Mouse (Mus musculus) midbrain, embryonic 10.5 days (tissue): ENCODE results near the gene Sh3d19. TPM values are rescaled to one million over a fixed set of nuclear protein-coding genes. Genes with fewer than 3 reads are reported as not detected.
A peak's percentile ranks its signal among the peaks of the same experiment; 100 is the strongest.

ENCODE experiments used
- DNase-seq: peaks from one replicate; pipeline ENCODE4 v3.0.0-alpha.2; 2017; ENCODE audit warnings: low spot score
- H3K27ac ChIP-seq: fragments of 300-500 bp; sonication (generic); replicated peaks from 2 replicates; pipeline ENCODE4 v1.5.1; 2016; ENCODE audit warnings: mild to moderate bottlenecking
- H3K27me3 ChIP-seq: fragments of 300-500 bp; sonication (generic); 2 replicates; pipeline ENCODE4 v1.6.1; 2016; ENCODE audit warnings: low read depth, mild to moderate bottlenecking; ENCODE audit not compliant: poor library complexity, severe bottlenecking
- H3K36me3 ChIP-seq: fragments of 300-500 bp; sonication (generic); 2 replicates; pipeline ENCODE4 v1.6.1; 2016; ENCODE audit warnings: mild to moderate bottlenecking, moderate library complexity
- H3K4me1 ChIP-seq: fragments of 300-500 bp; sonication (generic); 2 replicates; pipeline ENCODE4 v1.6.1; 2016
- H3K4me3 ChIP-seq: fragments of 300-500 bp; sonication (generic); 2 replicates; pipeline ENCODE4 v1.5.1; 2016; ENCODE audit warnings: mild to moderate bottlenecking, moderate library complexity
- H3K9me3 ChIP-seq: fragments of 300-500 bp; sonication (generic); replicated peaks from 2 replicates; pipeline ENCODE4 v1.6.1; 2016; ENCODE audit warnings: mild to moderate bottlenecking
- WGBS: fragments of 180-500 bp; shearing (Covaris S2); methylation state at CpG from one replicate; pipeline ENCODE4 v1.1.7; 2016; 5-methylcytosine and 5-hydroxymethylcytosine counted together
- polyA plus RNA-seq: library from polyadenylated mRNA; unstranded; fragments of >200 nt; fragmentation: Nextera tagmentation; extraction: Ambion mirVana; gene quantifications from 2 replicates; pipeline ENCODE4 v1.2.1, GENCODE M21; 2016

Sh3d19 gene
- polyA plus RNA-seq, 1 experiment from 2014 or later, result 6.8 TPM

DNA sequence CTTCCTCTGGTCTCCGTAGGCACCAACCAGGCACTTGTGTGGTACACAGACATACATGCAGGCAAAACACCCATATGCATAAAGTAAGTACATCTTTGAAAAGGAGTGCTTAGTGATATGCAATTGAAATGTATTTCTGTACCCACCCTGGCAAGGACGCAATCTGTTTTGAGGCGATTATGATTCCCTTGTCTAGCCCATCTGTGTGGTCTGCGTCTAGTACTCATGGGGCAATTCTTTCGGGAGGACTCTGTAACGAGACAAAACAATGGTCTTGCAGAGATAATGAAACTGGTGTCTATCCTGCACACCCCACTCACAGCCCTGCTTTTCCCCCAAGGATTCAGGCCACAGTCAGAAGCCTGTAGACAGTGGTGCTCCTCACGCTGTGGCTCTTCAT, 141.9 kb downstream of the Sh3d19 start:
- WGBS, result 90% methylated on average over 7 of the region's 7 CpGs
- no peak overlapping the region for H3K27ac ChIP-seq
- H3K36me3 ChIP-seq, result peaks cover 9% of the 10 kb centered on the region
- H3K9me3 ChIP-seq, result no peaks in the 10 kb centered on the region; the same call in 1 of the 2 replicates
- no peaks in the 10 kb centered on the region for H3K27me3 ChIP-seq
- no peak overlapping the region for H3K4me3 ChIP-seq
- no peak for DNase-seq
- H3K4me1 ChIP-seq, result peaks cover 11% of the 10 kb centered on the region

DNA sequence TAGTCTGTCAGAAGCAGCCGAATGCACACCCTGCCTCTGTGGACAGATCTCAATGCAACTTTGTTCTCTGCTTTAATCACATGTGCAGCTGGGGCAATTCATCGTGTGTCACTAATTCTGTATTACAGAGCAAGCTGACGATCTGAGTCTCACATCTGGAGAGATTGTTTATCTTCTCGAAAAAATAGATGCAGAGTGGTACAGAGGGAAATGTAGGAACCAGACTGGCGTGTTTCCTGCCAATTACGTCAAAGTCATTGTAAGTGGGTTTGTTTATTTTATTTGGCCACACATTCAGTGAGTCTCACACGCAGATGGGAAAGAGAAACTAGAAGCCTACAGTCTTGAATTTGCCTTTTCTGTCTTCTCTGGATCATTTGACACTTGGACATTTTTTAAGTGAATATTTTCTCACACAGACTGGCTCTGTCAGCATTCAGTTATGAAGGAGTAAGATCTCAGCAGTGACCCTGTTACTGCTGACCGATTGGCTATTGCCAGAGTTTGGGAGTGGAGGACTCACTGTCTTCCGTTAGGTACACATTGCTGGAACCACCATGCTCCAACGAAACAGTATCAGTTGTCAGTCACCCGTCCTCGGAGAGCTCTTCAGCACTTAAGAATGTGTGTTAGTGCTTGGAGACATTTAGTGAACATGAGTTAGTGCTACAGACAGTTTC, 143.9 kb downstream of the Sh3d19 start:
- no peak overlapping the region for H3K4me3 ChIP-seq
- peaks cover 9% of the 10 kb centered on the region for H3K36me3 ChIP-seq
- no peaks in the 10 kb centered on the region for H3K27me3 ChIP-seq
- H3K4me1 ChIP-seq, result peaks cover 14% of the 10 kb centered on the region
- DNase-seq, result no peak
- 81% methylated on average over 12 of the region's 12 CpGs for WGBS
- H3K27ac ChIP-seq, result no peak overlapping the region
- H3K9me3 ChIP-seq, result no peaks in the 10 kb centered on the region; the same call in 1 of the 2 replicates

DNA sequence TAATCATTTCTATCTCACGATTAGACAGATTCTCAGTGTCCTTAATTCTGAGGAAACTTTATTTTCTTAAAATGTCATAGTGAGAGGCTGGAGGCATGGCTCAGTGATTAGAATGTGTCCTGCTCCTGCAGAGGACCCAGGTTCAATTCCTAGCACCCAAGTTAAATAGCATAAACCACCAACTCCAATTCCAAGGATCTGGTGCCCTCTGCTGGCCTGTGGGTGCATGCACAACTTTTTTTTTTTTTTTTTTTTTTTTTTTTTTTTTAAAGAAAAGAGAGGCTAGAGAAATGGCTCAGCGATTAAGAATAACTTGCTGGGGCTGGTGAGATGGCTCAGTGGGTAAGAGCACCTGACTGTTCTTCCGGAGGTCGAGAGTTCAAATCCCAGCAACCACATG, 146.0 kb downstream of the Sh3d19 start:
- no peaks in the 10 kb centered on the region; the same call in 1 of the 2 replicates for H3K9me3 ChIP-seq
- DNase-seq, result no peak
- H3K27me3 ChIP-seq, result no peaks in the 10 kb centered on the region
- WGBS, result 83% methylated on average over 4 of the region's 4 CpGs
- H3K4me3 ChIP-seq, result no peak overlapping the region
- peaks cover 11% of the 10 kb centered on the region for H3K36me3 ChIP-seq
- no peak overlapping the region for H3K27ac ChIP-seq
- H3K4me1 ChIP-seq, result peaks cover 9% of the 10 kb centered on the region

DNA sequence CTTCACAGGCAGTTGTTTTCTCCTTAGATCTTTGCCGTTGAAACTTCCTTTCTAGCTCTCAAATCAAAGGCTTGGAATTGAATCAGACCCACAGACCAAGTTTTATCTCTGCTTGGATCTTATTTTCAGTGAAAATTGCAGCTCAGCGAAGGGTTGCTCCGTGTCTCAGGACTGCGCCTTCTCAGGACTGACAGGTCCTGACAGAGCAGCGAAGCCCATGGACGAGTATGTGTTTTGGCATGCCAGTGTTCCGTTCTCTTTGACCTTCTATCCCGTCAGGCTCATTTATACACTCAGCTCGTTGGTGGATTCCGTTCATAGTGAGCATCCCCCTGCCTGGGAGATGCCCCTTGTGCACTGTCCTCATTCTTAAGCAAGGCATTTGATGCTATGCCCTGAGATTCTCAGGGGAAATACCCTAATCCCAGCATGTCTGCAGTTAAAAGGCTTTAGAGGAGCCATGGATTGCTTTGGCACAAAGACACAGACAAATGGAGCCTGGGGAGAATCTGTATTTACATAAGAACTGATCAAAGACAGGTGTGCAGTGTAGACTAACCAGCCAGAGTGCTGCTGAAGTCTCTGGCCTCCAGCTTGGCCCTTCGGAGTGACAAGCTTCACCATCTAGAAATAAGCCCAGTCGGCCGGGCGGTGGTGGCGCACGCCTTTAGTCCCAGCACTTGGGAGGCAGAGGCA, 148.5 kb downstream of the Sh3d19 start:
- H3K9me3 ChIP-seq, result no peaks in the 10 kb centered on the region; the same call in 1 of the 2 replicates
- peaks cover 6% of the 10 kb centered on the region for H3K4me1 ChIP-seq
- WGBS, result 77% methylated on average over 16 of the region's 16 CpGs
- no peak for DNase-seq
- H3K36me3 ChIP-seq, result peaks cover 20% of the 10 kb centered on the region
- H3K27ac ChIP-seq, result no peak overlapping the region
- H3K4me3 ChIP-seq, result no peak overlapping the region
- H3K27me3 ChIP-seq, result no peaks in the 10 kb centered on the region

DNA sequence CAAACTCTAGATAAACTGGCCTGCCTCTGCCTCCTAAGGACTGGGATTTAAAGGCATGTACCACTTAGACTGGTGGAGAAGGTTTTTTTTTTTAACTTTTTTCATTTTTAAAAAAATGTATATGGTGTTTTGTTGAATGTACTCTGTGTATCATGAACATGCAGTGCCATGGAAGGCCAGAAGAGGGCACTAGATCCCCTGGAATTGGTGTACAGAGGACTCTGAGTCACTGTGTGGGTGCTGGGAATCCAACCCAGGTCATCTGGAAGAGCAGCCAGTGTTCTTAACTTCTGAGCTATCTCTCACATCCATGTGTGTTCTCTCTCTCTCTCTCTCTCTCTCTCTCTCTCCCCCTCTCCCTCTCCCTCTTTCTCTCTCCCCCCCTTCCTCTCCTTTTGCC, 151.2 kb downstream of the Sh3d19 start:
- no peak for DNase-seq
- no peaks in the 10 kb centered on the region for H3K27me3 ChIP-seq
- H3K36me3 ChIP-seq, result peaks cover 11% of the 10 kb centered on the region; the same call in 1 of the 2 replicates
- H3K4me1 ChIP-seq, result peaks cover 6% of the 10 kb centered on the region
- H3K4me3 ChIP-seq, result no peak overlapping the region
- no peak overlapping the region for H3K27ac ChIP-seq
- H3K9me3 ChIP-seq, result no peaks in the 10 kb centered on the region

DNA sequence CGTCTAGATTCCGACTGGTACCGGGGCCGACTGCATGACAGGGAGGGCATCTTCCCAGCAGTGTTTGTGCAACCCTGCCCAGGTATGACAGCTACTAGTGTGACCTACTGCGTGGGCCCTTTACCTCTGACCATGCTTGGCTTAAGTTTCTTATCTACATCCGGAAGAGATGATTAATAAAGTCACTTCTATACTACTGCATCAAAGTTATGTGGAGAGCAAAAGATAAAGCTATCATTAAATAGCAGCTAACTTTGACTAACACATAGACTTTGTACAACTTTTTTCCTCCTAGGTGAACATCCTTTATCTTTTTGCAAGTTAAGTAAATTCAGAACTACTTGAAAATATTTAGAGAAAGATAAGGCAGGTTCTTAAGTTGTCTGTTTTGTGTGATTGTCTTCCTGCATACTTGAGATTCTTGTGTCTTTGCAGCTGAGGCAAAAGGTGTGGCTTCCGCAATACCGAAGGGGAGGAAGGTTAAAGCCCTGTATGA, 152.4 kb downstream of the Sh3d19 start:
- Histone ChIP-seq H3K4me3 (no peak overlapping the region), H3K27me3 (no peaks in the 10 kb centered on the region)
- 92% methylated on average over 8 of the region's 8 CpGs for WGBS

DNA sequence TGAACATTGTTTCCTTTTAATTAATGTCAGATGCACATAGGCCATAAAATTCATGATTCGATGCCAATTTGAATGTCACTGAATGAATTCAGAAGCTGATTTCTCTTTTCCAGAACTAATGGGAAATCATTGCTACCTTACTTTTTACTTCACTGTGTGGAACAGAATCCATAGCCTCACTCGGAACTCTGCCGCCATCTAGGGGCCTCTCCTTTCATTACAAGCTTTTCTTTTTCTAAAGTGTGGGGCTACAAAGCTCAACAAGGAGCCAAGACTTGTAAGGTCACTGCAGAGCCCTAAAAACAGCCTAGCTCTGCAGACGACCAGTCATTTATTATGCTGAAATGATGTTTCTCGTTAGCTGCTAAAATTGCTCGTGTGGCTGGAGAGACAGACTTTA, 158.8 kb downstream of the Sh3d19 start:
- H3K4me1 ChIP-seq, result no peaks in the 10 kb centered on the region
- H3K27me3 ChIP-seq, result no peaks in the 10 kb centered on the region
- H3K4me3 ChIP-seq, result no peak overlapping the region
- WGBS, result 17% methylated on average over 6 of the region's 6 CpGs
- H3K36me3 ChIP-seq, result peaks cover 7% of the 10 kb centered on the region
- no peak overlapping the region for H3K27ac ChIP-seq
- peak; percentile 45 for DNase-seq
- no peaks in the 10 kb centered on the region for H3K9me3 ChIP-seq

More for the DNA sequence above, 152.4 kb downstream of the Sh3d19 start:
- no peaks in the 10 kb centered on the region for H3K9me3 ChIP-seq
- H3K4me1 ChIP-seq, result peaks cover 6% of the 10 kb centered on the region
- no peak for DNase-seq
- peaks cover 11% of the 10 kb centered on the region; the same call in 1 of the 2 replicates for H3K36me3 ChIP-seq
- no peak overlapping the region for H3K27ac ChIP-seq

DNA sequence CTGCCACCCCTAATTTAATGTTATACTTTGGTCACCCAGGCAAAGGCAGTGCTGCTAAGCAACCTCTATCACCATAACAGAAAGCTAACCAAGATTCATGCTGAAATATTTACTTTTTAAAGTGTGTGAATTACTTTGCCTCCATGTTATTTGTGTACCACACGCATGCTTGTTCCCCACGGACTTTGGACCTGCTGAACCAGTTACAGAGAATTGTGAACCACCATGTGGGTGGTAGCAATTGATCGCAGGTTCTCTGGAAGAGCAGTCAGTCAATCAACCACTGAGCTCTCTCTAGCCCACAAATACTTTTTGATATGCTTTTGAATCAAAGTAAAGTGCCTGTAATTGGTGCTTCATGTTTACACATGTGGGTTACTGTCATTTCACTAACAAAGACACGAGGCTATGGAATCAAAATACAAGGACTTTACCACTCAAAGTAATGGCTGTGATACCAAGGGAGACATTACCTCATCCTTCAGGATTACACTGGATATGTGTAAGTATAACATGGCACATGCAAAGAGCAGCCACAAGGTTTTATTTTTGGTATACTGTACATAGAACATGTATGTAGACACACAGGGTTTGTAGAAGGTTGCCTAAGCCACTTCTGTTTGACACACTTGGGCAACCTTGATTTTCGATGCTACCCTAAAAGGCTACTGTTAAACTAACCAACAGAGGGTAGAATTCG, 164.2 kb downstream of the Sh3d19 start:
- peaks cover 60% of the 10 kb centered on the region for H3K36me3 ChIP-seq
- 93% methylated on average over 6 of the region's 6 CpGs for WGBS
- H3K27ac ChIP-seq, result no peak overlapping the region

DNA sequence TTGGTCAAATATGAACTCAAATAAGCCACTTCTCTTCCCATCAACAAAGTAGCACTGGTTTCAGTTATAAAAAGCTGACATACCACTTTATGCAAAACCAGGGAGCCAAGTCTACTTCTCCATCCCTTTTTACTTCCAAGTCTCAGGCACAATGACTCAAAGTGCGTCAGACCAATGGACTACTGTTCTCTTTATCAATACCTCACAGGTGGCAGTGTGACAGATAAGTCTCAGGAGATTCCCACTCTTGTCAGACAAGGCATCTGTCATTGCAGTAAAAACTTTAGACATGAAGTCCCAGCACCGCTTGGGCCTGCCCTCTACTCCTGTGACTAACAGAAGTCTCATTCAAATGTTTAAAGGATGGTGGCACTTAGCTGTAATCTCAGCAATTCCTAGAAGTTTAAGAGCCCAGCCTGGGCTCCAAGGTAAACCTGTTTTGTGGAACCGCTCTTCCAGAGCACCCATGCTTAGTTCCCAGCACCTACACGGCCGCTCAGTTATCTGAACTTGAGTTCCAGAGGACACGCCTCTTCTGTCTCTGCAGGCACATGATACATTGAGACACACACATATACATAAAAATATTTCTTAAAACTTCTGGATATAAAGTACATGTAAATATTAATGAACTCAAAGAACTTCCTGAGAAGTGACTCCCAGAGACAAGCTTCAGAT, 165.1 kb downstream of the Sh3d19 start:
- Histone ChIP-seq H3K27me3 (no peaks in the 10 kb centered on the region), H3K36me3 (peaks cover 70% of the 10 kb centered on the region)

More for the DNA sequence above, 164.2 kb downstream of the Sh3d19 start:
- no peak for DNase-seq
- Histone ChIP-seq H3K27me3 (no peaks in the 10 kb centered on the region), H3K9me3 (no peaks in the 10 kb centered on the region), H3K4me3 (no peak overlapping the region), H3K4me1 (no peaks in the 10 kb centered on the region)

DNA sequence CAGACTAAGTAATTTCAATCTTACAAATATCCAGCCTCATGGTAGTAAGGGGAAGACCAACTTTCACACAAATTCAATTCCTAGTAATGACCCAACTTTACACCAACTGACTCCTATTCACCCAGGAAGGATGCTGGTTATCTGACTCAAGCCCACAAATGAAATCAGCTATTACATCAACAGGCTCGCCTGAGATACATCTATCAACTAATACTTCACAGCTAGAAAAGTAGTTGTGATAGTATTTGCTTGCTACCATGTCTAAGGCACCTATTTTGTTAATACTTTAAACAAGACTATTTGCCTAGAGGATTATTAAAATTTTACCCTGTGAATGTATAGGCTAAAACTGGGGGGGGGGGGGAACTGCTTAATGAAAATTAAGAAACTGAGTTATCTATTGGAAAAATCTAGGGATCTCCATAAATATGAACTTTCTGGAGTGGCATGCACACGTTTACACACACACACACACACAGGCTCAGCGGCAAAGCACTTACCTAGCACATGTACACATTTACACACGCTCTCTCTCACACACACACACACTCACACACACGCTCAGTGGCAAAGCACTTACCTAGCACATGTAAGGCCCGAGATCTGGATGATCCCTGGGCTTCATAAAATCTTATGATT, 166.1 kb downstream of the Sh3d19 start:
- no peak overlapping the region for H3K27ac ChIP-seq
- no peak overlapping the region for H3K4me3 ChIP-seq
- peaks cover 13% of the 10 kb centered on the region for H3K4me1 ChIP-seq
- H3K9me3 ChIP-seq, result no peaks in the 10 kb centered on the region
- H3K27me3 ChIP-seq, result no peaks in the 10 kb centered on the region
- H3K36me3 ChIP-seq, result peaks cover 75% of the 10 kb centered on the region
- 94% methylated on average over 6 of the region's 6 CpGs for WGBS
- no peak for DNase-seq

More for the DNA sequence above, 165.1 kb downstream of the Sh3d19 start:
- Histone ChIP-seq H3K27ac (no peak overlapping the region), H3K4me3 (no peak overlapping the region), H3K9me3 (no peaks in the 10 kb centered on the region), H3K4me1 (peaks cover 8% of the 10 kb centered on the region)
- no peak for DNase-seq
- WGBS, result 88% methylated on average over 6 of the region's 6 CpGs

DNA sequence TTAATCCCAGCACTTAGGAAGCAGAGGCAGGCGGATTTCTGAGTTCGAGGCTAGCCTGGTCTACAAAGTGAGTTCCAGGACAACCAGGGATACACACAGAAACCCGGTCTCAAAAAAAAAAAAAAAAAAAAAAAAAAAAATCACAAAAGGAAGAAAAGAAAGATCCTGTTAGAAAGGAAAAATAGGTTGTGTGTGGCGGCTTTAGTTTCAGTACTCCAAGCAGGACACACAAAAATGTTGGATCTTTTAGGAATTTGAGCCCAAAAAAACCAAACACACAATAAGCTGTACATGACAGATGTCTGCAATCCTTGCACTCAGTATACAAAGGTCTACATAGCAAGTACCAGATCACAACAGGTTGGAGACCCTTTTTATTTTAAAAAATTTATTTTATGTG, 168.8 kb downstream of the Sh3d19 start:
- no peak for DNase-seq
- Histone ChIP-seq H3K4me1 (peaks cover 22% of the 10 kb centered on the region), H3K9me3 (no peaks in the 10 kb centered on the region), H3K27me3 (no peaks in the 10 kb centered on the region), H3K36me3 (peaks cover 69% of the 10 kb centered on the region), H3K4me3 (no peak overlapping the region), H3K27ac (no peak overlapping the region)
- WGBS, result 90% methylated on average over 4 of the region's 4 CpGs

DNA sequence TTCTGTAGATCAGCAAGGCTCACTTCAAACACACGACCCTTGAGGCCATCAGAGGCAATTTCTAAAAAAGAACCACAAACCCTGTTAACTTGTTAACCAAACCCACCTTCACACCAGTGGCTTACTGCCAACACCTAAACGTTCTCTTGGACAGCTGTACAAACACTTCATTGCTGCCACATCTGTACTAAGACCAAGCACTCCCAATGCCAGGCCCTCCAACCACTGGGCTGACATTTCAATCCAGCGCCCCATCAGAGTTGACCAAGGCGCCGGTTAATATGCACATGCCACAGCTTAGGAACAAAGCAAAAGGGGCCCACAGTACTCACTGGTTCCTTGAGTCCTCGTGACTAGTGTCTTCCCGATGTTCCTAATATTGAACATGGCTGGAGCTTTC, 170.5 kb downstream of the Sh3d19 start:
- Histone ChIP-seq H3K27ac (peak overlapping the region; percentile 99), H3K4me1 (peaks cover 22% of the 10 kb centered on the region), H3K9me3 (no peaks in the 10 kb centered on the region), H3K27me3 (no peaks in the 10 kb centered on the region), H3K4me3 (peak overlapping the region; percentile 95), H3K36me3 (peaks cover 52% of the 10 kb centered on the region)
- 19% methylated on average over 7 of the region's 7 CpGs for WGBS
- no peak for DNase-seq
